Mouse (Mus musculus): ENCODE data around the gene Tmppe. TPM values are rescaled to one million over a fixed set of nuclear protein-coding genes. Genes with fewer than 3 reads are reported as not detected.
"Not testable (repeated sequence)": the region's sequence is repeated elsewhere in the genome, so short reads cannot be mapped to it uniquely, and the experiment has no call there.

Tmppe gene
- 25.7 and 30.0 TPM in 2 replicates for polyA plus RNA-seq (2015; fragmentation: Nextera tagmentation; extraction: Ambion mirVana)

GRCm38 (mm10) chr9:114400949-114401684 is at the start of gene Tmppe, which contains the start of gene Glb1:
TSS of gene Tmppe (plus strand) at chr9:114401105.
TSS of gene Glb1 (plus strand) at chr9:114401076.
- peak; percentile 72 for TF ChIP-seq CTCF (IDR thresholded peaks at IDR 0.05; ENCODE audit: low read depth)
- no peaks in the 10 kb centered on the region for H3K9me3 ChIP-seq (ENCODE audit: control insufficient read depth)
- H3K27ac ChIP-seq (ENCODE audit: low read depth, low read length), result peak within 1 kb of the TSS; percentile 99
- H3K4me1 ChIP-seq (replicated peaks; ENCODE audit: control insufficient read depth, insufficient read depth, low read length), result peaks cover 5% of the 10 kb centered on the region; the same call in 1 of the 2 replicates
- peak within 1 kb of the TSS; percentile 74 for H3K4me2 ChIP-seq (replicated peaks; ENCODE audit: low read depth)
- WGBS, result under 1% methylated on average over 73 of the region's 73 CpGs
- H3K4me3 ChIP-seq (ENCODE audit: low read depth, low read length), result peak within 1 kb of the TSS; percentile 92
- H3K9ac ChIP-seq (ENCODE audit: low read depth, low read length), result peak within 1 kb of the TSS; percentile 94
- H3K36me3 ChIP-seq (ENCODE audit: control insufficient read depth, insufficient read depth), result peaks cover 21% of the 10 kb centered on the region
- no peaks in the 10 kb centered on the region for H3K27me3 ChIP-seq (replicated peaks; ENCODE audit: control insufficient read depth, insufficient read depth, low read length)
- peak; percentile 87 for ATAC-seq

- Histone ChIP-seq H3K9ac (ENCODE audit: low read depth, low read length) (peak overlapping the region; percentile 42), H3K9me3 (ENCODE audit: control insufficient read depth) (no peaks in the 10 kb centered on the region), H3K27ac (ENCODE audit: low read depth, low read length) (no peak overlapping the region; the same call in 1 of the 2 replicates), H3K4me2 (replicated peaks; ENCODE audit: low read depth) (peak overlapping the region; percentile 82), H3K36me3 (ENCODE audit: control insufficient read depth, insufficient read depth) (no peaks in the 10 kb centered on the region), H3K27me3 (replicated peaks; ENCODE audit: control insufficient read depth, insufficient read depth, low read length) (no peaks in the 10 kb centered on the region), H3K4me1 (replicated peaks; ENCODE audit: control insufficient read depth, insufficient read depth, low read length) (no peaks in the 10 kb centered on the region; the same call in 1 of the 2 replicates), H3K4me3 (ENCODE audit: low read depth, low read length) (peak overlapping the region; percentile 45)
- peak; percentile 85 for ATAC-seq
- WGBS, result under 1% methylated on average over 45 of the region's 48 CpGs
- TF ChIP-seq CTCF (IDR thresholded peaks at IDR 0.05; ENCODE audit: low read depth), result no peak
Measured at GRCm38 (mm10) chr9:114367783-114368470, 33.0 kb upstream of the Tmppe start.

- no peaks in the 10 kb centered on the region; the same call in 1 of the 2 replicates for H3K4me1 ChIP-seq (replicated peaks; ENCODE audit: control insufficient read depth, insufficient read depth, low read length)
- no peak for TF ChIP-seq CTCF (IDR thresholded peaks at IDR 0.05; ENCODE audit: low read depth)
- no peaks in the 10 kb centered on the region for H3K27me3 ChIP-seq (replicated peaks; ENCODE audit: control insufficient read depth, insufficient read depth, low read length)
- no peak; the same call in 1 of the 2 replicates for ATAC-seq
- no peak overlapping the region; the same call in 1 of the 2 replicates for H3K27ac ChIP-seq (ENCODE audit: low read depth, low read length)
- no peaks in the 10 kb centered on the region for H3K9me3 ChIP-seq (ENCODE audit: control insufficient read depth)
- no peaks in the 10 kb centered on the region for H3K36me3 ChIP-seq (ENCODE audit: control insufficient read depth, insufficient read depth)
- peak overlapping the region; percentile 42 for H3K9ac ChIP-seq (ENCODE audit: low read depth, low read length)
- H3K4me3 ChIP-seq (ENCODE audit: low read depth, low read length), result peak overlapping the region; percentile 45
- H3K4me2 ChIP-seq (replicated peaks; ENCODE audit: low read depth), result peak overlapping the region; percentile 82
- 12% methylated on average over 12 of the region's 12 CpGs for WGBS
Measured at GRCm38 (mm10) chr9:114368471-114368858, 32.4 kb upstream of the Tmppe start.

GRCm38 (mm10) chr9:114369389-114369788 is 31.5 kb upstream of the Tmppe start:
- WGBS, result 52% methylated on average over 5 of the region's 5 CpGs
- not testable (repeated sequence) for H3K27ac ChIP-seq (ENCODE audit: low read depth, low read length); H3K4me1 ChIP-seq (replicated peaks; ENCODE audit: control insufficient read depth, insufficient read depth, low read length); ATAC-seq; H3K9me3 ChIP-seq (ENCODE audit: control insufficient read depth); H3K27me3 ChIP-seq (replicated peaks; ENCODE audit: control insufficient read depth, insufficient read depth, low read length); H3K36me3 ChIP-seq (ENCODE audit: control insufficient read depth, insufficient read depth); H3K4me2 ChIP-seq (replicated peaks; ENCODE audit: low read depth); H3K9ac ChIP-seq (ENCODE audit: low read depth, low read length); H3K4me3 ChIP-seq (ENCODE audit: low read depth, low read length)
- peak; percentile 63 for TF ChIP-seq CTCF (IDR thresholded peaks at IDR 0.05; ENCODE audit: low read depth)

- not testable (repeated sequence) for H3K27ac ChIP-seq (ENCODE audit: low read depth, low read length); H3K36me3 ChIP-seq (ENCODE audit: control insufficient read depth, insufficient read depth); H3K4me2 ChIP-seq (replicated peaks; ENCODE audit: low read depth); ATAC-seq; H3K4me3 ChIP-seq (ENCODE audit: low read depth, low read length); H3K9me3 ChIP-seq (ENCODE audit: control insufficient read depth); H3K9ac ChIP-seq (ENCODE audit: low read depth, low read length); H3K27me3 ChIP-seq (replicated peaks; ENCODE audit: control insufficient read depth, insufficient read depth, low read length); H3K4me1 ChIP-seq (replicated peaks; ENCODE audit: control insufficient read depth, insufficient read depth, low read length)
- WGBS, result 33% methylated on average over 5 of the region's 5 CpGs
- TF ChIP-seq CTCF (IDR thresholded peaks at IDR 0.05; ENCODE audit: low read depth), result peak; percentile 59
Measured at GRCm38 (mm10) chr9:114371717-114372116, 29.2 kb upstream of the Tmppe start.

- Histone ChIP-seq H3K27ac (ENCODE audit: low read depth, low read length) (no peak overlapping the region), H3K4me3 (ENCODE audit: low read depth, low read length) (no peak overlapping the region), H3K4me2 (replicated peaks; ENCODE audit: low read depth) (no peak overlapping the region), H3K27me3 (replicated peaks; ENCODE audit: control insufficient read depth, insufficient read depth, low read length) (no peaks in the 10 kb centered on the region), H3K4me1 (replicated peaks; ENCODE audit: control insufficient read depth, insufficient read depth, low read length) (no peaks in the 10 kb centered on the region), H3K9ac (ENCODE audit: low read depth, low read length) (no peak overlapping the region), H3K36me3 (ENCODE audit: control insufficient read depth, insufficient read depth) (peaks cover 16% of the 10 kb centered on the region), H3K9me3 (ENCODE audit: control insufficient read depth) (no peaks in the 10 kb centered on the region)
- WGBS, result 89% methylated on average over 10 of the region's 10 CpGs
- TF ChIP-seq CTCF (IDR thresholded peaks at IDR 0.05; ENCODE audit: low read depth), result no peak
- ATAC-seq, result no peak
Measured at GRCm38 (mm10) chr9:114375276-114375962, 25.5 kb upstream of the Tmppe start.

All from intestine, postnatal 0 days (tissue).